In the genomic region with DNA sequence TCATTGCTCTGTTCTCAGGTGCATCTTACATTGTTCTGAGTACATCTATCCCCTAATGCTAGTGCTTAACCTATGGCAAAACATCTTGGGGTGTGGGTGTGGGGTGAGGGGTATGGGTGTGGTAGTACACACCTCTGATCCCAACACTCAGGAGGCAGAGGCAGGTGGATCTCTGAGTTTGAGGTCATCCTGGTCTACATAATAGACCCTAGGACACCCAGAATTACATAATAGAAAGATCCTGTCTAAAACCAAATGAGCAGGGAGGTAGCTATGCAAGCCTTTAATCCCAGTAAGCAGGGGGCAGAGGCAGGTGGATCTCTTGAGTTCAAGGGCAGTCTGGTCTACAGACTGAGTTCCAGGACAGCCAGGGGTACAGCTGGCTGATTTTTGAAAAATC, we compare ENCODE assay signal across 23 mouse cellular contexts. TPM values are rescaled to one million over a fixed set of nuclear protein-coding genes. Genes with fewer than 3 reads are reported as not detected.
DNase-seq lines count a peak whose midpoint lies in the region; ATAC-seq and TF ChIP-seq lines count a peak whose summit lies in the region.
"Had no signal": no experiment of that assay in that cellular context is flagged by ENCODE, and none has a peak within 500 bp of the region (broad histone marks: within the 10 kb centered on the region; RNA-seq: fewer than 3 reads in every experiment).

No protein-coding gene starts in this region.

- DNase-seq in liver, postnatal 0 days = no peak
- DNase-seq in neural tube, embryonic 10.5 days (ENCODE audit: extremely low spot score, low spot score) = no peak
- DNase-seq in ES-E14 (ENCODE audit: low read depth, low spot score) (no peak), MN1 (ENCODE audit: low spot score) (no peak)
- no peak for DNase-seq in kidney, postnatal 14 days
- DNase-seq: adrenal gland, adult 2 months; adrenal gland, postnatal 25 days; cerebellum, adult 18-20 months; cerebellum, adult 9-11 months; cerebellum, postnatal 36 days; gastrocnemius, adult 2 months; gastrocnemius, postnatal 25 days; heart, postnatal 4 days had no signal

- peak overlapping the region; percentile 3 for H3K27ac ChIP-seq in liver, embryonic 12.5 days
- H3K27ac ChIP-seq in liver, postnatal 0 days (ENCODE audit: low read depth) = no peak overlapping the region
- no peak overlapping the region for H3K27ac ChIP-seq in neural tube, embryonic 14.5 days (ENCODE audit: low read depth, low read length)
- peak overlapping the region; percentile 71; the same call in 1 of the 2 replicates for H3K27ac ChIP-seq in ES-E14 (ENCODE audit: insufficient read depth, low read depth, low read length, poor library complexity, severe bottlenecking)
- H3K27ac ChIP-seq: forebrain, embryonic 12.5 days; heart, embryonic 13.5 days; hindbrain, embryonic 12.5 days; intestine, embryonic 15.5 days had no signal

- no peaks in the 10 kb centered on the region for H3K27me3 ChIP-seq in liver, embryonic 12.5 days (replicated peaks)
- no peaks in the 10 kb centered on the region for H3K27me3 ChIP-seq in liver, postnatal 0 days (ENCODE audit: insufficient read depth, low read length)
- H3K27me3 ChIP-seq in neural tube, embryonic 14.5 days (ENCODE audit: control insufficient read depth, insufficient read depth, low read length) = no peaks in the 10 kb centered on the region
- H3K27me3 ChIP-seq: embryonic facial prominence, embryonic 13.5 days; heart, embryonic 13.5 days; hindbrain, embryonic 12.5 days; intestine, embryonic 15.5 days had no signal

- in situ Hi-C loops in ES-E14 (cut with MboI; ENCODE audit: low sequenced_read_pairs in 2 of 2, unreplicated experiment in 2 of 2) = no loop called here

- no peaks in the 10 kb centered on the region for H3K9me3 ChIP-seq in liver, embryonic 12.5 days (replicated peaks)
- H3K9me3 ChIP-seq in liver, postnatal 0 days (ENCODE audit: low read length) = no peaks in the 10 kb centered on the region
- H3K9me3 ChIP-seq in neural tube, embryonic 14.5 days (ENCODE audit: control insufficient read depth, low read length) = no peaks in the 10 kb centered on the region
- H3K9me3 ChIP-seq in ES-E14 (ENCODE audit: control insufficient read depth, insufficient read depth, low read depth, low read length) = no peaks in the 10 kb centered on the region
- H3K9me3 ChIP-seq: embryonic facial prominence, embryonic 13.5 days; forebrain, embryonic 12.5 days; G1E; heart, embryonic 13.5 days; hindbrain, embryonic 12.5 days; intestine, embryonic 15.5 days had no signal

- H3K4me2 ChIP-seq in liver, embryonic 12.5 days = peak overlapping the region; percentile 94
- no peak overlapping the region for H3K4me2 ChIP-seq in liver, postnatal 0 days (ENCODE audit: low read depth, low read length)
- H3K4me2 ChIP-seq in neural tube, embryonic 14.5 days (ENCODE audit: low read depth, low read length) = no peak overlapping the region

- no peak overlapping the region for H3K9ac ChIP-seq in liver, embryonic 12.5 days
- H3K9ac ChIP-seq in liver, postnatal 0 days (replicated peaks) = no peak overlapping the region
- H3K9ac ChIP-seq in neural tube, embryonic 14.5 days (replicated peaks; ENCODE audit: low read depth, low read length) = no peak overlapping the region
- no peak overlapping the region for H3K9ac ChIP-seq in ES-E14 (ENCODE audit: insufficient read depth, low read depth, low read length, poor library complexity, severe bottlenecking)
- H3K9ac ChIP-seq: forebrain, embryonic 12.5 days; hindbrain, embryonic 12.5 days; intestine, embryonic 15.5 days had no signal

- peaks cover 40% of the 10 kb centered on the region for H3K4me1 ChIP-seq in liver, embryonic 12.5 days
- peaks cover 9% of the 10 kb centered on the region for H3K4me1 ChIP-seq in liver, postnatal 0 days (ENCODE audit: insufficient read depth)
- H3K4me1 ChIP-seq in neural tube, embryonic 14.5 days (ENCODE audit: control insufficient read depth, insufficient read depth, low read length) = peaks cover 17% of the 10 kb centered on the region; the same call in 1 of the 2 replicates
- H3K4me1 ChIP-seq in ES-E14 (ENCODE audit: control insufficient read depth in 2 of 2, insufficient read depth in 2 of 2, low read length in 2 of 2, poor library complexity in 1 of 2) = peaks cover 0 to 14% of the 10 kb centered on the region in 2 experiments; a peak in 1 of 4 replicates

- ATAC-seq in liver, embryonic 12.5 days = no peak
- no peak for ATAC-seq in liver, postnatal 0 days
- ATAC-seq in neural tube, embryonic 14.5 days (ENCODE audit: low read depth) = 0 out of 2 replicates have a peak, but pooled peaks have one; percentile 19
- ATAC-seq: activated CD4-positive, CD25-positive, alpha-beta regulatory T cell, adult 4 months; intestine, embryonic 15.5 days had no signal

- H3K4me3 ChIP-seq in liver, embryonic 12.5 days = no peak overlapping the region
- H3K4me3 ChIP-seq in liver, postnatal 0 days (ENCODE audit: low read depth, low read length) = no peak overlapping the region
- no peak overlapping the region for H3K4me3 ChIP-seq in neural tube, embryonic 14.5 days (ENCODE audit: low read depth, low read length)
- no peak overlapping the region for H3K4me3 ChIP-seq in ES-E14 (ENCODE audit: insufficient read depth in 1 of 2, low read depth in 1 of 2, low read length in 2 of 2, poor library complexity in 1 of 2, severe bottlenecking in 1 of 2)
- H3K4me3 ChIP-seq: intestine, embryonic 15.5 days had no signal

- no peak for TF ChIP-seq CTCF in liver, postnatal 0 days (IDR thresholded peaks at IDR 0.05; ENCODE audit: low read depth)

- peaks cover 30% of the 10 kb centered on the region for H3K36me3 ChIP-seq in liver, embryonic 12.5 days
- peaks cover 24% of the 10 kb centered on the region for H3K36me3 ChIP-seq in liver, postnatal 0 days (replicated peaks; ENCODE audit: insufficient read depth, low read length)
- peaks cover 6% of the 10 kb centered on the region; the same call in 1 of the 2 replicates for H3K36me3 ChIP-seq in neural tube, embryonic 14.5 days (ENCODE audit: control insufficient read depth, insufficient read depth, low read length)
- H3K36me3 ChIP-seq in ES-E14 (ENCODE audit: control insufficient read depth, insufficient read depth, low read length, poor library complexity, severe bottlenecking) = peaks cover 20% of the 10 kb centered on the region

- no peak for TF ChIP-seq EP300 in liver, postnatal 0 days (IDR thresholded peaks at IDR 0.05; ENCODE audit: low read depth)

TF ChIP-seq in ES-E14, 5 proteins besides CTCF, POLR2A, EP300 and RAD21:
- TF ChIP-seq CHD2 (IDR thresholded peaks at IDR 0.05; ENCODE audit: low read depth, low read length) = no peak
- TF ChIP-seq HCFC1 (IDR thresholded peaks at IDR 0.05; ENCODE audit: borderline replicate concordance, insufficient read depth, low read length) = no peak
- TF ChIP-seq MAFK (IDR thresholded peaks at IDR 0.05; ENCODE audit: insufficient read depth, low read depth, low read length) = no peak
- no peak for TF ChIP-seq ZC3H11A (IDR thresholded peaks at IDR 0.05; ENCODE audit: borderline replicate concordance, low read depth, low read length)
- no peak for TF ChIP-seq ZNF384 (IDR thresholded peaks at IDR 0.05; ENCODE audit: low read depth, low read length)

RNA-seq across cellular contexts. Expression of gene Eif3l, which starts 1.2 kb away (rescaled TPM):
- 188 and 201 TPM in 2 replicates for polyA plus RNA-seq in liver, embryonic 12.5 days (2016; fragmentation: Nextera tagmentation; extraction: Ambion mirVana)
- polyA plus RNA-seq in liver, postnatal 0 days (2015; fragmentation: Nextera tagmentation; extraction: Ambion mirVana) = 70.9 and 76.4 TPM in 2 replicates
- polyA plus RNA-seq in neural tube, embryonic 14.5 days (2014; fragmentation: Nextera tagmentation; extraction: Ambion mirVana) = 169 and 183 TPM in 2 replicates
- 358 and 380 TPM in 2 replicates for total RNA-seq in ES-E14 (2012; rRNA removed)

RNA-seq across cellular contexts. Expression of gene Ankrd54, which starts 11.1 kb away (rescaled TPM):
- polyA plus RNA-seq in liver, embryonic 12.5 days (2016; fragmentation: Nextera tagmentation; extraction: Ambion mirVana) = 58.9 and 61.4 TPM in 2 replicates
- polyA plus RNA-seq in liver, postnatal 0 days (2015; fragmentation: Nextera tagmentation; extraction: Ambion mirVana) = 21.3 and 22.5 TPM in 2 replicates
- polyA plus RNA-seq in neural tube, embryonic 14.5 days (2014; fragmentation: Nextera tagmentation; extraction: Ambion mirVana) = 45.9 and 46.2 TPM in 2 replicates
- 25.4 and 28.5 TPM in 2 replicates for total RNA-seq in ES-E14 (2012; rRNA removed)

RNA-seq across cellular contexts. Expression of gene Galr3, which starts 32.1 kb away (rescaled TPM):
- polyA plus RNA-seq in liver, embryonic 12.5 days (2016; fragmentation: Nextera tagmentation; extraction: Ambion mirVana) = 0.41 and 0.55 TPM in 2 replicates
- 0.08 and 0.16 TPM in 2 replicates for polyA plus RNA-seq in liver, postnatal 0 days (2015; fragmentation: Nextera tagmentation; extraction: Ambion mirVana)
- polyA plus RNA-seq in neural tube, embryonic 14.5 days (2014; fragmentation: Nextera tagmentation; extraction: Ambion mirVana) = not detected in 2 replicates
- total RNA-seq in ES-E14 (2012; rRNA removed) = not detected in 2 replicates
- total RNA-seq: G1E; gastrocnemius, adult 2 months; gastrocnemius, postnatal 25 days; heart, postnatal 4 days had no signal
- polyA plus RNA-seq: activated CD4-positive, CD25-positive, alpha-beta regulatory T cell, adult 4 months; embryonic facial prominence, embryonic 13.5 days; forebrain, embryonic 12.5 days; G1E; heart, embryonic 13.5 days; heart, postnatal 0 days; hindbrain, embryonic 12.5 days had no signal

RNA-seq across cellular contexts. Expression of gene Micall1, which starts 34.9 kb away (rescaled TPM):
- polyA plus RNA-seq in liver, embryonic 12.5 days (2016; fragmentation: Nextera tagmentation; extraction: Ambion mirVana) = 3.0 and 3.2 TPM in 2 replicates
- 0.92 and 1.3 TPM in 2 replicates for polyA plus RNA-seq in liver, postnatal 0 days (2015; fragmentation: Nextera tagmentation; extraction: Ambion mirVana)
- polyA plus RNA-seq in neural tube, embryonic 14.5 days (2014; fragmentation: Nextera tagmentation; extraction: Ambion mirVana) = 12.6 and 13.1 TPM in 2 replicates
- 7.7 and 7.8 TPM in 2 replicates for total RNA-seq in ES-E14 (2012; rRNA removed)

RNA-seq across cellular contexts. Expression of gene H1f0, which starts 45.5 kb away (rescaled TPM):
- 114 and 122 TPM in 2 replicates for polyA plus RNA-seq in liver, embryonic 12.5 days (2016; fragmentation: Nextera tagmentation; extraction: Ambion mirVana)
- polyA plus RNA-seq in liver, postnatal 0 days (2015; fragmentation: Nextera tagmentation; extraction: Ambion mirVana) = 125 and 140 TPM in 2 replicates
- polyA plus RNA-seq in neural tube, embryonic 14.5 days (2014; fragmentation: Nextera tagmentation; extraction: Ambion mirVana) = 45.6 and 126 TPM in 2 replicates
- 39.9 and 41.0 TPM in 2 replicates for total RNA-seq in ES-E14 (2012; rRNA removed)

Comparison
In these comparisons a context has a peak if more than half of its experiments do, and no peak if none do; other contexts are left out.
1. H3K27ac ChIP-seq: peak in liver, embryonic 12.5 days (single experiment) and ES-E14 (single experiment); none in liver, postnatal 0 days (single experiment) and neural tube, embryonic 14.5 days (single experiment).